Mouse (Mus musculus) brown adipose tissue, adult 24 weeks (tissue): ENCODE measurements around the gene Cmtm2a. TPM values are rescaled to one million over a fixed set of nuclear protein-coding genes. Genes with fewer than 3 reads are reported as not detected.
"Not testable (repeated sequence)": the region's sequence is repeated elsewhere in the genome, so short reads cannot be mapped to it uniquely, and the experiment has no call there.

Experiments
- H3K27ac ChIP-seq: fragments of 200-500 bp; replicated peaks from 2 replicates; pipeline ENCODE4 v1.5.1; 2012; ENCODE audit warnings: low read depth, mild to moderate bottlenecking, low read length
- H3K4me1 ChIP-seq: fragments of 200-500 bp; 2 replicates; pipeline ENCODE4 v1.6.1; 2012; ENCODE audit warnings: low read length, mixed read lengths; ENCODE audit not compliant: control insufficient read depth, insufficient read depth, insufficient read length
- H3K4me3 ChIP-seq: fragments of 200-500 bp; 2 replicates; pipeline ENCODE4 v1.5.1; 2012; ENCODE audit warnings: low read depth, mild to moderate bottlenecking, low read length, moderate library complexity; ENCODE audit not compliant: insufficient read depth
- polyA plus RNA-seq: library from polyadenylated mRNA; stranded (reverse); fragments of >200 nt; gene quantifications from 2 replicates; pipeline ENCODE4 v1.2.4, GENCODE M21; 2012; ENCODE audit not compliant: missing spikeins, insufficient read depth, insufficient read length

Gene Cmtm2a
- not detected in 2 replicates for polyA plus RNA-seq

DNA sequence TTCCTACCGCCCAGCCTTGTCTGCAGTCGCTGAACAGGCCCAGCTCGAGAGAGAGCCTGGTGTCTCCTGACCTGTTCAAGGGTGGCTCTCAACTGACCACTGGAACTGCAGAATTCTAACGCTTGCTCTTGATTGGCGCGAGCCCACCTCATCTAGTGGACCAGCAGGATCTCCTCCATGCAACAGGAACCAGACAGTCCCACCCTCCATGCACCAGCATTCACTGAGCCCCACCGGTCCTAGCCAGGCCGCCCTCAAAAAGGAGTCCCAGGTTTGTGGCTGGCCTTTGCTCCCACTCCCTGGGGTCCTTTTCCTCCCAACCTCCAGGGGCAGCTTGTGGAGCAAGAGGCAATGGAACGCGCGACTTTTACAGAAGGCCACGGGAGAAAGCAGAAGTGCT lies at the start of gene Cmtm2a:
Gene Cmtm2a, minus strand, starts transcription at position 101 of the 400 bp plus-strand sequence.
- not testable (repeated sequence) for H3K4me1 ChIP-seq, H3K27ac ChIP-seq, H3K4me3 ChIP-seq

GRCm38 (mm10) chr8:104342426-104342825 lies 49.4 kb upstream of the Cmtm2a start:
- Histone ChIP-seq H3K4me3 (no peak overlapping the region), H3K4me1 (no peaks in the 10 kb centered on the region), H3K27ac (peak overlapping the region; percentile 49)

DNA sequence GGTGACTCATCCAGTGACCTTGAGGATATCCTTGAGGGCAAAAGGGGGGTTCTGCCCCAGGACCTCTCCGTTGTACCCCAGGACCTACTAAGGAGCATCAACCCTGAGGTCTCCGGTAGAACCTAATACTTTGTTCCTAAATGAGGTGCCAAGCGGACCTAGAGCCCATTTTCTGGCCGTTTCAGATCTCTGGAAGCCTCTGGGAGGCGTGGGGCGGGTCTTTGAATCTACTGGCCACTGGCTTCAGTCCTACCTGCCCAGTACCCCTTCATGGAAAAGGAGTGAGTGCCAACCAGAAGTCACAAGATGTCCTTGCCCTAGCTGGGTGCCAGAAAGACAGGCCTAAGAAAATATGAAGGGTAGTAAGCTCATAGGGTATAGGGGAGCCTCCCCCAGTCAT lies 48.7 kb upstream of the Cmtm2a start:
- H3K4me3 ChIP-seq = peak overlapping the region; percentile 63
- H3K27ac ChIP-seq = peak overlapping the region; percentile 68
- H3K4me1 ChIP-seq = no peaks in the 10 kb centered on the region

DNA sequence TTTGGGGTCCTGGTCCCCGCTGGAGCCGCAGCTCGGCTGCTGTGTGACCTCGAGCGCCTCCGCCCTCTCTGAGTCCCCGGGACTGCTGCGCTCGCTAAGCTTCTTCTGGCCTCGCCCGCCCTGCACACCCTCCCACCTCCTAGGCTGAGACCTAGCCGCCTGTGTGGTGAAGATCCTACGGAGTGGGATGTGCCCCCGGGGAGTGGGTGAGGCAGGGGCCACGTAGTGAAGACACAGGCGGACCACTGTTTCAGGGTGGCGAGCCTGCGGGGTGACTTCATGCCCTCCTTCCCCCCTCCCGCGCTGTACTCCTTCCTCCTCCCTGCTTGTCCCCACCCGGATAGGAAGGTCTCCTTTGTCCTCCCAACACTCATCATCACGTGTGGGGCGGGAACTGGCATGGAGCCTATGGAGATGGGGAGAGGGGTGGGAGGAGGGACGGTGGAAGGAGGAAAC lies 48.2 kb upstream of the Cmtm2a start:
- Histone ChIP-seq H3K27ac (peak overlapping the region; percentile 95), H3K4me3 (peak overlapping the region; percentile 63), H3K4me1 (no peaks in the 10 kb centered on the region)

DNA sequence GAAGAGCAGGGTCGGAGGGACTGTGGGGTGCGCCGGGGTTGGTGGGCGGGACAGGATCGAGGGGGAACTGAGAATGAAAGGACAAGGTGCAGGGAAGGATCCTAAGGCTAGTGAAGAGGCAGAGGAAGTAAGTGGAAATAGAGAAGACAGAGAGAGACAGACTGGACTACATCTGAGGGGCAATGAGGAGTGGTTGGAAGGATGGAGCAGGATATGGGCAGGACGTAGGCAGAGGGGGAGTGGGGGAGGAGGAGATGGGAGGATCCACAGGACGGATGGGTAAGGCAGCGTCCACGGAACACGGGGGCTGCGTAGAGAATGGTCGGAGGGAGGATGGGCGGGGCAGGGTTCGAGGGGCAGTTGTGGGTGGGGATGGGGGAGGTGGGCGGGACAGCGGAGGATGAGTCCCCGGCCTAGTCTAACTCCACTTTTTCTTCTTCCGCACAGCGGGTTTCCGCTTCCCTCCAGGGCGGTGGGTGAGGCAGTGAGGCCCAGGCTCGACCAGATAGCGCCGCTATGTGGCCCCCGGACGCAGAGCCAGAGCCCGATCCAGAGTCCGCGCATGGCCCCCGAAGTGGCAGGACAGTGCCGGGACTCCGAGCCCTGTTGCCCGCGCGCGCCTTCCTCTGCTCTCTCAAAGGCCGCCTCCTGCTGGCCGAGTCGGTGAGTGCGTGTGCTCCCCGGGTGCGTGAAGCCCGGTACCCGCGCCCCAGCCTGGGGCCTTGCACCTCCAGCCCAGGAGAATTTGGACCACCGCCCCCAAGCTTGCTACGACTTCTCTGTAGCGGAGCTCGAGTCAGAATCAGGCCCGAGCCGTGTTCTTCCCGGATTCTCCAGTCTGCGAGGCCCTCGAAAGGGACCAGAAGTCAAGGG lies 47.5 kb upstream of the Cmtm2a start:
- Histone ChIP-seq H3K4me3 (peak overlapping the region; percentile 63), H3K4me1 (no peaks in the 10 kb centered on the region), H3K27ac (peak overlapping the region; percentile 95)

- Histone ChIP-seq H3K27ac (peak overlapping the region; percentile 95), H3K4me1 (no peaks in the 10 kb centered on the region), H3K4me3 (peak overlapping the region; percentile 63)
These were observed 46.9 kb upstream of the Cmtm2a start for GRCm38 (mm10) chr8:104339983-104340232.

DNA sequence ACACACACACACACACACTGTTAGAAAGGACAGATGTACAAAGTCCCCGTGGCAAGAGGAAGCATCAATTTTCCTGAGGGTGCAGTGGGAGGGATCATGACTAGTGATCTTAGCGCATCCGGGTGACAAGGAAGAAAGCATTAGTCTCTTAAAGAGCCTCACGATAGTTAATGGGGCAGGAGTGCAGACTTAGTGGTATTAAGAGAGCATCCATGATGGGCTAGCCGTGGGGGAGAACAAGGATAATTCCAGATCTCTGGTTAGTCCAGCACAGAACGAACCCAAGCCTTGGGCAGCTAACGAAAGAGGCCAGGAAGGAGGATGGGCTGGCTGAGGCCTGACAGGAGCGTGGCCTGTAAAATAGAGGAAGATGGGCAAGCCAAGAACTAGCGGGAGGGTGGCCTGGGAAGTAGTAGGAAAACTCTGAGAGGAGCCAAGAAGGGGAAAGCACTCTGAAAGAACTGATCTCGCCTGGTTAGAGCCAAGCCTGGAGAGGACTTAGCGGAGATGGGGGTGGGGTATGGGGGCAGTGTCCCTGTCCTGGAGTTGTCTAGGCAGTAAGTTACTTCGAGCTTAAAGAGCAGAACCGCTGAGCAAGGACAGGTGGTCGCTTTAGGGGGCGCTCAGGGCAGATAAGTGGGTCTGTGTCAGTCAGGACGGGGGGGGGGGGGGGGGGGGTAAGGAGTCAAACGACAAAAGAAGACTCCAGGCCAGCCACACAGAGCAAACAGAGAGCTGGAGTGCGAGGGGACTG lies 46.4 kb upstream of the Cmtm2a start, which contains the start of gene Cmtm3:
Gene Cmtm3, plus strand, starts transcription at position 182 of the 754 bp plus-strand sequence.
- peak within 1 kb of the TSS; percentile 63 for H3K4me3 ChIP-seq
- no peaks in the 10 kb centered on the region for H3K4me1 ChIP-seq
- peak within 1 kb of the TSS; percentile 95 for H3K27ac ChIP-seq

DNA sequence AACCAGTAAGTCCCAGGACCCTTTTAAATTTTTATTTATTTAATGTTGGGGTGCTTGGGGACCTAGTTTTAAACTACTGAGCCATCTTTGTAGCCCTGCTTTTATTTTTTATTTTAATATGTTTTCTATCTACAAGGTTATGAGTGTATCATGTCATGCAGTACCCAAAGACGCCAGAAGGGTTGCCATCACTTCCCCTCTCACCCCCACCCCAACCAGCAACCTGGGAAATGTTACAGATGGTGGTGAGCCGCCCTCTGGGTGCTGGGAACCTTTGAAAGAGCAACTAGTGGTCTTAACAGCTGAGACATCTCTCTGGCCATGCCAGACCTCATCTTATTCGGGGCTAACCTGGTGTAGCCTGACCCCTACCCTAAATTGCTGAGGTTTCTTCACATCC lies 44.9 kb upstream of the Cmtm2a start:
- no peak overlapping the region for H3K4me3 ChIP-seq
- H3K27ac ChIP-seq = no peak overlapping the region

DNA sequence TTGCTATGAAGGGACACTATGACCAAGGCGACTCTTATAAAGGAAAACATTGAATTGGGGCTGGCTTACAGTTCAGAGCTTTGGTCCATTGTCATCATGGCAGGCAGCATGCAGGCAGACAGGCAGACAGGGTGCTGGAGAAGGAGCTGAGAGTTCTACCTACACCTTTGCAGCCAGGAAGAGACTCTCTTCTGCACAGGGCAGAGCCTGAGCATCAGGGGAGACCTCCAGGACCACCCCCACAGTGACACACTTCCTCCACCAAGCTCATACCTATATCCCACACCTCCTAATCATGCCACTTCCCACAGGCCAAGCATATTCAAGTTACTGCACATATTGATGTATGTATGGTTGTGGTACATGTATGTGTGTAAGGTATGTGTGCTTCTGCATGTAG lies 43.8 kb upstream of the Cmtm2a start:
- Histone ChIP-seq H3K4me3 (no peak overlapping the region), H3K27ac (no peak overlapping the region), H3K4me1 (peaks cover 6% of the 10 kb centered on the region; the same call in 1 of the 2 replicates)

More for the DNA sequence above, 44.9 kb upstream of the Cmtm2a start:
- peaks cover 6% of the 10 kb centered on the region; the same call in 1 of the 2 replicates for H3K4me1 ChIP-seq

DNA sequence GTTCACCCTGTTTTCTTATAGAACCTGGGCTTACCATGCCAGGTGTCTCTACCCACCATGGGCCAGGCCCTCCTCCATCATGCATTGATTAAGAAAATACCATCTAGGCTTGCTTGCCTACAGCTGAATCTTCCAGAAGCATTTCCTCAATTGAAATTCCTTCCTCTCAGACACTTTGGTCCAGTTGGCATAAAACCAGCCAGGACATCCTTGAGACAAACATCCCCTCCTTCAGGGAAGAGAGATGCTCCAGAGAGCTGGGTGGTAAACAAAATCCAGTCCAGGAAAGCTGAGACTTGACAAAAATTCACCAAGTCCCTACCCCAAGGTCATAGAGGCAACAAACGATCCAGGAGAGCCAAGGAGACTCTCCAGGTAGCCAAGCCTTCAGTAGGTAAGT lies 41.2 kb upstream of the Cmtm2a start:
- H3K4me1 ChIP-seq = peaks cover 6% of the 10 kb centered on the region; the same call in 1 of the 2 replicates
- H3K27ac ChIP-seq = peak overlapping the region; percentile 90
- H3K4me3 ChIP-seq = no peak overlapping the region

GRCm38 (mm10) chr8:104333786-104334185 lies 40.8 kb upstream of the Cmtm2a start:
- Histone ChIP-seq H3K4me1 (peaks cover 6% of the 10 kb centered on the region; the same call in 1 of the 2 replicates), H3K27ac (peak overlapping the region; percentile 90), H3K4me3 (no peak overlapping the region)

DNA sequence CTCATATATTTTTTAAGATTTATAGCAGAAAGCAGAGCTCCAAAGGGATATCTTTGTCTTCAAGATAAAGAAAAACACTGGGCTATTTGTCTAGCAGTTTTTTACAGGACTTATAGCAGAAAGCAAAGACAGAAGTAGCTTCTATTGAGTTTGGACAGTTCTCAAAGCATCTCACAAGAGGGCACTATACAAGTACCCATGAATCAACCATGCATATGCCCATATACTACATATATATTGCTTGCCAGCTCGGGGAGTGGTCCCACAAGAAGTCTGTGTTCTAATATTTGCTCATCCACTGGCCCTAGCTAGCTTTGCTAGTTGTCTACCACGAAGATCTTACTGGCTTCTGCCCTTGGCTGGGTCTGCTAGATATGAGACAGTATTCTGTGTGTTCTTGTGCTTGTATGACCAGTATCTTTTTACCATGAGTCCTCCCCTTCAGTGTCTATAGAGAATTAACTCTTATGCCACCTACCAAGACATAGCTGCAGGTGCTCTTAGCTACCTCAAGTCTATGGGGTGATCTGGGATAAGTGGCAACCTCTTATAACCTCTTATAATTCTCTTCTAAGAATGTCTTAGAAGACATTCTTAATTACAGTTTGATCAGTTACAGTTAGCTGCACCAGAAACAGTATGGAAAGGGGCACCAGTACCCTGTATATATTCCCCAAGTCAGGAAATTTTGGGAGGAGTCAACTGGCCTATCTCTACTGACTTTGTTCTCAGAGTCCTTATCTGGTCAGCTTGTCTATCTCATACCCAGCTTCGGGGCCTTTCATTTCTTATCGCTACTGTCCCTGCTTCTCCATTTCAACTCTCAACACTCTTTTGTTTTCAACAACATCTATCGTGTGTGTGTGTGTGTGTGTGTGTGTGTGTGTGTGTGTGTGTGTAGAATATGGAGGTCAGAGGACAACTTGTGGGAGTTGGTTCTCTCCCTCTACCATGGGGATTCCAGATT lies 40.0 kb upstream of the Cmtm2a start:
- peak overlapping the region; percentile 90 for H3K27ac ChIP-seq

DNA sequence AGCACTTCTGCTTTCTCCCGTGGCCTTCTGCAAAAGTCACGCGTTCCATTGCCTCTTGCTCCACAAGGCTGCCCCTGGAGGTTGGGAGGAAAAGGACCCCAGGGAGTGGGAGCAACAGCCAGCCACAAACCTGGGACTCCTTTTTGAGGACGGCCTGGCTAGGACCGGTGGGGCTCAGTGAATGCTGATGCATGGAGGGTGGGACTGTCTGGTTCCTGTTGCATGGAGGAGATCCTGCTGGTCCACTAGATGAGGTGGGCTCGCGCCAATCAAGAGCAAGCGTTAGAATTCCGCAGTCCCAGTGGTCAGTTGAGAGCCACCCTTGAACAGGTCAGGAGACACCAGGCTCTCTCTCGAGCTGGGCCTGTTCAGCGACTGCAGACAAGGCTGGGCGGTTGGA lies 28.9 kb upstream of the Cmtm2a start, which contains the start of gene Cmtm2b:
Gene Cmtm2b, plus strand, starts transcription at position 301 of the 400 bp plus-strand sequence.
- H3K4me1 ChIP-seq, H3K27ac ChIP-seq, H3K4me3 ChIP-seq: not testable (repeated sequence)

More for the DNA sequence above, 40.0 kb upstream of the Cmtm2a start:
- Histone ChIP-seq H3K4me1 (peaks cover 6% of the 10 kb centered on the region; the same call in 1 of the 2 replicates), H3K4me3 (no peak overlapping the region)

GRCm38 (mm10) chr8:104321267-104321666 lies 28.3 kb upstream of the Cmtm2a start, which contains the start of gene Gm11020:
Gene Gm11020, plus strand, starts transcription at chr8:104321567.
- not testable (repeated sequence) for H3K4me3 ChIP-seq, H3K4me1 ChIP-seq

More at GRCm38 (mm10) chr8:104321267-104321666, 28.3 kb upstream of the Cmtm2a start, which contains the start of gene Gm11020:
- not testable (repeated sequence) for H3K27ac ChIP-seq
